In genomic region chr6:49013023-49013422, GRCm38 (mm10) we compare ENCODE assay signal across 39 mouse cellular contexts. TPM values are rescaled to one million over a fixed set of nuclear protein-coding genes. Genes with fewer than 3 reads are reported as not detected.
"Had no signal": no experiment of that assay in that cellular context is flagged by ENCODE, and none has a peak within 500 bp of the region (broad histone marks: within the 10 kb centered on the region; RNA-seq: fewer than 3 reads in every experiment).

No protein-coding gene starts in this region.

- H3K27ac ChIP-seq: gastrocnemius, adult 2 months; heart, adult 2 months; heart, embryonic 13.5 days; heart, embryonic 15.5 days; hindbrain, embryonic 13.5 days; hindbrain, embryonic 15.5 days; hindbrain, postnatal 0 days; kidney, embryonic 15.5 days; kidney, postnatal 0 days; limb, embryonic 10.5 days; limb, embryonic 12.5 days had no signal

- DNase-seq: gastrocnemius, adult 2 months; gastrocnemius, postnatal 10 days; gastrocnemius, postnatal 25 days; heart, adult 2 months; heart, postnatal 14 days; heart, postnatal 36 days; kidney, adult 11 months; kidney, adult 2 months; kidney, adult 9 months; kidney, postnatal 14 days; kidney, postnatal 36 days; liver had no signal

- H3K36me3 ChIP-seq: heart, embryonic 13.5 days; heart, embryonic 15.5 days; hindbrain, embryonic 13.5 days; hindbrain, embryonic 15.5 days; kidney, embryonic 15.5 days; limb, embryonic 10.5 days; limb, embryonic 12.5 days had no signal

- H3K27me3 ChIP-seq: heart, embryonic 13.5 days; heart, embryonic 15.5 days; hindbrain, embryonic 15.5 days; kidney, embryonic 15.5 days had no signal

- H3K4me3 ChIP-seq: gastrocnemius, adult 2 months; heart, adult 2 months; heart, embryonic 13.5 days; heart, embryonic 15.5 days; hindbrain, embryonic 13.5 days; hindbrain, embryonic 15.5 days; kidney, embryonic 15.5 days; limb, embryonic 10.5 days; limb, embryonic 12.5 days had no signal

- ATAC-seq: forebrain, embryonic 16.5 days; hindbrain, postnatal 0 days; intestine, embryonic 16.5 days had no signal

RNA-seq across cellular contexts. Expression of gene Gpnmb, which starts 23.3 kb away (rescaled TPM):
- total RNA-seq: hematopoietic stem cell, adult 5-6 weeks had no signal

RNA-seq across cellular contexts. Expression of gene Svs1, which starts 26.4 kb away (rescaled TPM):
- total RNA-seq: gastrocnemius, adult 2 months; gastrocnemius, postnatal 10 days; gastrocnemius, postnatal 25 days; gastrocnemius, postnatal 4 days; heart, adult 2 months; heart, postnatal 14 days; heart, postnatal 36 days; hematopoietic stem cell, adult 5-6 weeks; hindbrain, postnatal 0 days; layer of hippocampus, adult 18-20 months; layer of hippocampus, adult 8-10 months; layer of hippocampus, postnatal 10 days; layer of hippocampus, postnatal 25 days; left cerebral cortex, adult 18-20 months; left cerebral cortex, adult 8-10 months; left cerebral cortex, postnatal 14 days; left cerebral cortex, postnatal 36 days had no signal
- polyA plus RNA-seq: forebrain, embryonic 16.5 days; heart, adult 2 months; heart, embryonic 11.5 days; heart, embryonic 13.5 days; heart, embryonic 15.5 days; heart, postnatal 0 days; hindbrain, embryonic 11.5 days; hindbrain, embryonic 13.5 days; hindbrain, embryonic 15.5 days; hindbrain, postnatal 0 days; intestine, embryonic 14.5 days; intestine, embryonic 16.5 days; kidney, embryonic 15.5 days; kidney, postnatal 0 days; large intestine, adult 2 months; limb, embryonic 10.5 days; limb, embryonic 12.5 days; limb, embryonic 14.5 days had no signal

RNA-seq across cellular contexts. Expression of gene Doxl2, which starts 38.3 kb away (rescaled TPM):
- total RNA-seq: gastrocnemius, adult 2 months; gastrocnemius, postnatal 10 days; gastrocnemius, postnatal 25 days; gastrocnemius, postnatal 4 days; heart, adult 2 months; heart, postnatal 14 days; heart, postnatal 36 days; hematopoietic stem cell, adult 5-6 weeks; hindbrain, postnatal 0 days; layer of hippocampus, adult 18-20 months; layer of hippocampus, adult 8-10 months; layer of hippocampus, postnatal 10 days; layer of hippocampus, postnatal 25 days; left cerebral cortex, adult 18-20 months; left cerebral cortex, adult 8-10 months; left cerebral cortex, postnatal 14 days; left cerebral cortex, postnatal 36 days had no signal
- polyA plus RNA-seq: forebrain, embryonic 16.5 days; heart, adult 2 months; heart, embryonic 11.5 days; heart, embryonic 13.5 days; heart, embryonic 15.5 days; heart, postnatal 0 days; hindbrain, embryonic 11.5 days; hindbrain, embryonic 13.5 days; hindbrain, embryonic 15.5 days; hindbrain, postnatal 0 days; intestine, embryonic 14.5 days; intestine, embryonic 16.5 days; kidney, adult 2 months; kidney, embryonic 15.5 days; kidney, postnatal 0 days; large intestine, adult 2 months; limb, embryonic 10.5 days; limb, embryonic 12.5 days; limb, embryonic 14.5 days had no signal
